Mouse (Mus musculus) erythroblast, embryonic 14.5 days (primary cell): ENCODE measurements around the gene Tmem160. TPM values are rescaled to one million over a fixed set of nuclear protein-coding genes. Genes with fewer than 3 reads are reported as not detected.

Source experiments
- H3K27me3 ChIP-seq: 2 replicates; pipeline ENCODE4 v1.6.1; 2012; ENCODE audit warnings: inconsistent platforms; ENCODE audit not compliant: control insufficient read depth
- H3K36me3 ChIP-seq: 2 replicates; pipeline ENCODE4 v1.6.1; 2012; ENCODE audit warnings: mild to moderate bottlenecking, inconsistent platforms; ENCODE audit not compliant: control insufficient read depth
- H3K4me1 ChIP-seq: 2 replicates; pipeline ENCODE4 v1.6.1; 2012; ENCODE audit warnings: inconsistent platforms; ENCODE audit not compliant: control insufficient read depth
- H3K4me3 ChIP-seq: replicated peaks from 2 replicates; pipeline ENCODE3; 2012; ENCODE audit warnings: moderate library complexity, mild to moderate bottlenecking, inconsistent platforms
- H3K9me3 ChIP-seq: 2 replicates; pipeline ENCODE4 v1.6.1; 2012; ENCODE audit warnings: low read length, inconsistent platforms, mixed read lengths; ENCODE audit not compliant: control insufficient read depth
- GATA1 ChIP-seq: IDR thresholded peaks from 2 replicates; pipeline ENCODE4 v1.6.1; 2012; ENCODE audit warnings: low read length, inconsistent platforms, mixed read lengths
- TAL1 ChIP-seq: IDR thresholded peaks from 3 replicates; pipeline ENCODE4 v1.6.1; 2012; ENCODE audit warnings: low read length, inconsistent platforms, mixed read lengths
- polyA plus RNA-seq: library from polyadenylated mRNA; stranded (reverse); fragments of >175 nt; gene quantifications from 2 replicates; pipeline ENCODE4 v1.2.3, GENCODE M21; 2012

Gene Tmem160
- polyA plus RNA-seq, 1 experiment = 15.4 TPM

DNA sequence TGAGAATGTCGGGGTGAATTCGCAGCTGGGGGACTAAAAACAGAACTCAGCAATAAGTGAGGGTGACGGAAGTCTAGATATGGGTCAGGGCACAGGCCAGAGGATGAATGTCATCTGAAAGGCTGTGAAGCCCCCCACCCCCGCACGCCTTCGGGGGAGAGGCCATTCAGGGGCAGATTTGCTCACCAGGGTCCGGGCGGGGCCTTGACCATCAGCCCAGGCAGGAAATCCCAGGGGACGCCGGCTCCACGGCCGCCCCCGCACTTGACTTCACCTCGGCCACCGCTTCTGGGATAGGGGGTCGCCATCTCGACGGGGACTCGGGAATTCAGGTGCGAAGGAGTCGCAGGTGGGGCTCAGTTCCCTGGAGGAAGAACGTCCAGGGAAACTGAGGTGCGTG, 22.7 kb downstream of the Tmem160 start:
- TF ChIP-seq TAL1 = no peak
- TF ChIP-seq GATA1 = no peak
- peaks cover 15% of the 10 kb centered on the region for H3K9me3 ChIP-seq
- peaks cover 77% of the 10 kb centered on the region for H3K27me3 ChIP-seq
- peaks cover 13% of the 10 kb centered on the region for H3K4me1 ChIP-seq
- H3K36me3 ChIP-seq = no peaks in the 10 kb centered on the region
- H3K4me3 ChIP-seq = no peak overlapping the region

DNA sequence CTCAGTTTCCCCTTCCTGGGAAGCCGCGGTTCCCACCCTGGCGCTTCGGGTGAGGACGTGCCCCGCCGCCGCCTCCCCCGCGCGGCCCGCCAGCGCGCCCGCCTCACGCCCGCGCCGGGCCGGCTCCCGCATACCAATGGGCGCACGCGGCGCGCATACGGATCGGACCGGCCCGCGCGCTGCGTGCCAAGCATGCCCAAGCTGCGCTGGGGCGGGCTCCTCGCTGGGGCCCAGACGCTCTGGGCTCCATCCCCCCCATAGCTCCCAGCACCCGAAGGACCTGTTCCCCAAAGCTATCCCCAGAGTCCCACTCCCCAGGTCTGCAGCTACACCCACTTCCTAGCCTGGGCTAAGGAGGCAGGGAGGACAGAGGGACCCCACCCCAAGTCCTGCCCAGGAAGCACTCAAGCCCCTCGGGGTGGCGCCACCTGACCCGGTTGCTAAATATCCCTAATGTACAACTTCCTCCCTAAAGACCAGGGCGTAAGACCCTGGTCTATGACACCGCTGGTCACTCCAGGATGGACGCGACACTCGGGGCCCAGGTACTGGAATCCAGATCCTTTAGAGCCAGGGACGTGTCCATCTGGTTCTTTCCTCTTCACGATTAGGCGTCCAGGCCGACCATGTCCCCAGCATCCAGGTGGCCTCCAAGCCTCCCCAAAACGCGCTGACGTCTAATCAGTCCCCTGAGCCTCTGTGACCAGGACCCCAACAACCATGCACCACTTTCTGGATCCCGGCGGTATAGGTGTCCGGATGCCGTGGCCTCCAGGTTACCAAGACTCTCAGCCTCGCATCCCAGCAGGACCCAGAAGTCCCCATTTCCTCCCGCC, 23.4 kb downstream of the Tmem160 start:
- Histone ChIP-seq H3K27me3 (peaks cover 71% of the 10 kb centered on the region), H3K4me3 (no peak overlapping the region), H3K36me3 (no peaks in the 10 kb centered on the region), H3K9me3 (peaks cover 15% of the 10 kb centered on the region), H3K4me1 (peaks cover 13% of the 10 kb centered on the region)
- TF ChIP-seq GATA1 (no peak), TAL1 (no peak)

- peaks cover 15% of the 10 kb centered on the region for H3K9me3 ChIP-seq
- H3K4me1 ChIP-seq = peaks cover 13% of the 10 kb centered on the region
- no peaks in the 10 kb centered on the region for H3K36me3 ChIP-seq
- no peak overlapping the region for H3K4me3 ChIP-seq
- TF ChIP-seq TAL1 (no peak), GATA1 (no peak)
- H3K27me3 ChIP-seq = peaks cover 67% of the 10 kb centered on the region
These were observed 24.0 kb downstream of the Tmem160 start for GRCm38 (mm10) chr7:16476600-16476989.

DNA sequence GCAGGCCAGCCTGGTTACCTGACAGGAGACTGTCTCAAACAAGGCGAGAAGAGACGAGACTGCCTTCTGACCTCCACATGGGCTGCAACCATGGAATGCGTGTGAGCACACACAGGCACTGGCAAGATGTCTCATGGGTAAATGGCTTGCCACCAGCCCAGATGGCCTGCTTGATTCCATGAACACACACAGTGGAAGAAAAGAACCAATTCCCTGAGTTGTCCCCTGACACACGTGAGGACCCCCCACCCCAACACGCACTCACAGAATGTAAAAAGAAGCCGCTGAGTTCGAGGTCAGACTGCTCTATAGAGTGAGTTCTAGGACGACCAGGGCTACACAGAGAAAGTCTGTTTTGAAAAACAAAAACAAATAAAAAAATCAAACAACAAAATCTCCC, 25.0 kb downstream of the Tmem160 start, which contains the start of gene Npas1:
Npas1 (minus strand) TSS at position 101 of the 400 bp plus-strand sequence.
- peaks cover 57% of the 10 kb centered on the region for H3K27me3 ChIP-seq
- no peaks in the 10 kb centered on the region for H3K36me3 ChIP-seq
- peaks cover 15% of the 10 kb centered on the region for H3K9me3 ChIP-seq
- TF ChIP-seq GATA1 = no peak
- no peak for TF ChIP-seq TAL1
- H3K4me1 ChIP-seq = peaks cover 13% of the 10 kb centered on the region
- no peak within 1 kb of the TSS for H3K4me3 ChIP-seq

GRCm38 (mm10) chr7:16488816-16489215, 36.2 kb downstream of the Tmem160 start:
- H3K27me3 ChIP-seq = no peaks in the 10 kb centered on the region
- H3K4me3 ChIP-seq = no peak overlapping the region

GRCm38 (mm10) chr7:16489948-16490347, 37.4 kb downstream of the Tmem160 start:
- Histone ChIP-seq H3K27me3 (no peaks in the 10 kb centered on the region), H3K9me3 (no peaks in the 10 kb centered on the region), H3K4me3 (no peak overlapping the region), H3K4me1 (no peaks in the 10 kb centered on the region), H3K36me3 (no peaks in the 10 kb centered on the region)
- TF ChIP-seq TAL1 (no peak), GATA1 (no peak)

More at GRCm38 (mm10) chr7:16488816-16489215, 36.2 kb downstream of the Tmem160 start:
- no peaks in the 10 kb centered on the region for H3K36me3 ChIP-seq
- H3K4me1 ChIP-seq = no peaks in the 10 kb centered on the region
- no peak for TF ChIP-seq TAL1
- no peak for TF ChIP-seq GATA1
- H3K9me3 ChIP-seq = no peaks in the 10 kb centered on the region

GRCm38 (mm10) chr7:16491759-16492158, 39.2 kb downstream of the Tmem160 start:
- H3K4me3 ChIP-seq = no peak overlapping the region
- no peaks in the 10 kb centered on the region for H3K27me3 ChIP-seq
- no peak for TF ChIP-seq TAL1
- no peak for TF ChIP-seq GATA1
- H3K4me1 ChIP-seq = no peaks in the 10 kb centered on the region
- peaks cover 9% of the 10 kb centered on the region for H3K36me3 ChIP-seq
- H3K9me3 ChIP-seq = no peaks in the 10 kb centered on the region

GRCm38 (mm10) chr7:16492211-16492610, 39.6 kb downstream of the Tmem160 start:
- TF ChIP-seq TAL1 (no peak), GATA1 (no peak)
- no peak overlapping the region for H3K4me3 ChIP-seq
- H3K9me3 ChIP-seq = no peaks in the 10 kb centered on the region
- H3K4me1 ChIP-seq = no peaks in the 10 kb centered on the region
- no peaks in the 10 kb centered on the region for H3K27me3 ChIP-seq
- peaks cover 14% of the 10 kb centered on the region for H3K36me3 ChIP-seq

GRCm38 (mm10) chr7:16493361-16493760, 40.8 kb downstream of the Tmem160 start:
- H3K4me1 ChIP-seq = no peaks in the 10 kb centered on the region
- no peaks in the 10 kb centered on the region for H3K27me3 ChIP-seq
- H3K4me3 ChIP-seq = no peak overlapping the region
- no peaks in the 10 kb centered on the region for H3K9me3 ChIP-seq
- peaks cover 23% of the 10 kb centered on the region for H3K36me3 ChIP-seq
- no peak for TF ChIP-seq TAL1
- no peak for TF ChIP-seq GATA1
